Mouse (Mus musculus) hindbrain, embryonic 14.5 days (tissue): ENCODE data around the gene Med25. TPM values are rescaled to one million over a fixed set of nuclear protein-coding genes. Genes with fewer than 3 reads are reported as not detected.

Experiments
- ATAC-seq: fragments of 200-750 bp; cut with Nextera tagmentation; 2 replicates; pipeline ENCODE4 v1.8.0; 2017; ENCODE audit warnings: moderate number of reproducible peaks, mild to moderate bottlenecking, moderate TSS enrichment, moderate library complexity; ENCODE audit not compliant: low FRiP score
- DNase-seq: peaks from one replicate; pipeline ENCODE4 v3.0.0-alpha.2; 2015; ENCODE audit warnings: low spot score
- H3K27ac ChIP-seq: fragments of 300-500 bp; sonication (generic); 2 replicates; pipeline ENCODE4 v1.5.1; 2014; ENCODE audit warnings: mild to moderate bottlenecking, moderate library complexity
- H3K27me3 ChIP-seq: fragments of 300-500 bp; sonication (generic); 2 replicates; pipeline ENCODE4 v1.6.1; 2014; ENCODE audit warnings: mild to moderate bottlenecking, low read length, mixed read lengths; ENCODE audit not compliant: control insufficient read depth, insufficient read depth
- H3K36me3 ChIP-seq: fragments of 300-500 bp; sonication (generic); replicated peaks from 2 replicates; pipeline ENCODE4 v1.6.1; 2014; ENCODE audit not compliant: control insufficient read depth, insufficient read depth
- H3K4me1 ChIP-seq: fragments of 300-500 bp; sonication (generic); replicated peaks from 2 replicates; pipeline ENCODE4 v1.6.1; 2014; ENCODE audit warnings: antibody characterized with exemption, low read length, mixed read lengths; ENCODE audit not compliant: control insufficient read depth, insufficient read depth
- H3K4me2 ChIP-seq: fragments of 300-500 bp; sonication (generic); replicated peaks from 2 replicates; pipeline ENCODE4 v1.6.1; 2014; ENCODE audit warnings: mild to moderate bottlenecking, moderate library complexity
- H3K4me3 ChIP-seq: fragments of 300-500 bp; sonication (generic); replicated peaks from 2 replicates; pipeline ENCODE4 v1.5.1; 2014; ENCODE audit warnings: mild to moderate bottlenecking, low read length
- H3K9ac ChIP-seq: fragments of 300-500 bp; sonication (generic); 2 replicates; pipeline ENCODE4 v1.6.1; 2014
- H3K9me3 ChIP-seq: fragments of 300-500 bp; sonication (generic); 2 replicates; pipeline ENCODE4 v1.6.1; 2016; ENCODE audit warnings: low read length; ENCODE audit not compliant: control insufficient read depth
- WGBS: fragments of 180-500 bp; shearing (Covaris S2); extraction: QIAGEN DNeasy Blood & Tissue Kit; methylation state at CpG from one replicate; pipeline ENCODE4 v1.1.7; 2014; 5-methylcytosine and 5-hydroxymethylcytosine counted together
- polyA plus RNA-seq: library from polyadenylated mRNA; unstranded; fragments of >200 nt; fragmentation: Nextera tagmentation; extraction: Ambion mirVana; gene quantifications from 2 replicates; pipeline ENCODE4 v1.2.1, GENCODE M21; 2014

The Med25 gene
- polyA plus RNA-seq, 1 experiment from 2014 or later = 90.6 TPM

GRCm38 (mm10) chr7:44860576-44861428 lies 31.7 kb downstream of the Med25 start:
- 58% methylated on average over 22 of the region's 22 CpGs for WGBS

GRCm38 (mm10) chr7:44859896-44860295 lies 32.6 kb downstream of the Med25 start:
- no peak overlapping the region for H3K9ac ChIP-seq
- peaks cover 21% of the 10 kb centered on the region for H3K4me1 ChIP-seq

More at GRCm38 (mm10) chr7:44860576-44861428, 31.7 kb downstream of the Med25 start:
- 0 out of 2 replicates have a peak overlapping the region, but pooled peaks have one; percentile 4 for H3K27ac ChIP-seq
- no peak overlapping the region; the same call in 1 of the 2 replicates for H3K9ac ChIP-seq
- no peak overlapping the region for H3K4me3 ChIP-seq
- peaks cover 22% of the 10 kb centered on the region for H3K4me1 ChIP-seq
- DNase-seq (peak; percentile 76), ATAC-seq (0 out of 2 replicates have a peak, but pooled peaks have one; percentile 31)
- no peaks in the 10 kb centered on the region for H3K9me3 ChIP-seq
- no peaks in the 10 kb centered on the region for H3K27me3 ChIP-seq
- peaks cover 49% of the 10 kb centered on the region for H3K36me3 ChIP-seq
- 0 out of 2 replicates have a peak overlapping the region, but pooled peaks have one; percentile 15 for H3K4me2 ChIP-seq

DNA sequence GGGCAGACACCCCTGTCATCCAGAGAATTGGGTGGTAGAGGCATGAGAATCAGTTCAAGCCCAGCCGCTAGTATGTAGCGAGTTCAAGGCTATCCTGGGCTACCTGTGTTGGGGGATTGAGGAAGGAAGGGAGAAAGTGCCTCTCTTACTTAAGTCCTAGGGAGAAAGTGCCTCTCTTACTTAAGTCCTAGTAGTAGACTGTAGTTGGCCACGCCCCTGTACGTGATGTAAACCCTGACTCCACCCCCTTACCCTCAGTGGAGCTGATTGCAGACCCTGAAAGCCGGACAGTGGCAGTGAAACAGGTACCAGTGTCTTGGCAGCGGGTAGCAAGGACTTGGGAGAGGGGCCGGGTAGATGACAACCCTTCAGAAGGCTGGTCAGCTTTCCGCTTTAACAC lies 34.6 kb downstream of the Med25 start:
- H3K4me1 ChIP-seq = peaks cover 34% of the 10 kb centered on the region
- H3K9me3 ChIP-seq = no peaks in the 10 kb centered on the region
- WGBS = 30% methylated on average over 8 of the region's 8 CpGs
- peak overlapping the region; percentile 90; the same call in 1 of the 2 replicates for H3K27ac ChIP-seq
- H3K36me3 ChIP-seq = peaks cover 26% of the 10 kb centered on the region
- no peaks in the 10 kb centered on the region for H3K27me3 ChIP-seq
- DNase-seq (no peak), ATAC-seq (no peak)
- peak overlapping the region; percentile 95 for H3K4me2 ChIP-seq
- peak overlapping the region; percentile 70 for H3K4me3 ChIP-seq
- H3K9ac ChIP-seq = peak overlapping the region; percentile 82

More at GRCm38 (mm10) chr7:44859896-44860295, 32.6 kb downstream of the Med25 start:
- H3K27ac ChIP-seq = no peak overlapping the region
- 93% methylated on average over 11 of the region's 11 CpGs for whole genome bisulfite sequencing
- no peak overlapping the region for H3K4me3 ChIP-seq
- no peaks in the 10 kb centered on the region for H3K9me3 ChIP-seq
- ATAC-seq (no peak), DNase-seq (no peak)
- no peaks in the 10 kb centered on the region for H3K27me3 ChIP-seq
- H3K36me3 ChIP-seq = peaks cover 40% of the 10 kb centered on the region
- H3K4me2 ChIP-seq = no peak overlapping the region

DNA sequence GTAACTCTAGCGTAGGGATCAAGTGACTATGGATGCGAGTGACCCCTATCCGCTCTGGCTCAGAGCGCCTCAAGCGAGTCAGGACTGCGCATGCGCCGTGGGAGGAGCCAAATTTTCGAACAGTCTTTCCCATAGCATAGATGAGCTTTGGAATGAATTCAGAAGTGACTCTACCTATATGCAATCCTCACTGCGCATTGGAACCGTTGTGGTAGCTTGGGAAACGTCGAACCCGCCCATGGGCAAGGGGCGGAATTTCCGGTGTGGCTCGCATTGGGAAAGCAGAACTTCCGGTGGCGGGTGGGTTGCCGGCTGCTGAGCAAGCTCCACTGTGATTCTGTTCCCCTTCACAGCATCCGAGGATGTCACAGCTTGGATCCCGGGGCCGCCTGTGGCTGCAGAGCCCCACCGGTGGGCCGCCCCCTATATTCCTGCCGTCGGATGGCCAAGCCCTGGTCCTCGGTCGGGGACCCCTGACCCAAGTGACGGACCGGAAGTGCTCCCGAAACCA lies 35.4 kb downstream of the Med25 start, which contains the start of gene Pnkp:
Pnkp (plus strand) TSS at position 98 of the 511 bp plus-strand sequence.
- no peaks in the 10 kb centered on the region for H3K9me3 ChIP-seq
- WGBS = 1% methylated on average over 32 of the region's 32 CpGs

DNA sequence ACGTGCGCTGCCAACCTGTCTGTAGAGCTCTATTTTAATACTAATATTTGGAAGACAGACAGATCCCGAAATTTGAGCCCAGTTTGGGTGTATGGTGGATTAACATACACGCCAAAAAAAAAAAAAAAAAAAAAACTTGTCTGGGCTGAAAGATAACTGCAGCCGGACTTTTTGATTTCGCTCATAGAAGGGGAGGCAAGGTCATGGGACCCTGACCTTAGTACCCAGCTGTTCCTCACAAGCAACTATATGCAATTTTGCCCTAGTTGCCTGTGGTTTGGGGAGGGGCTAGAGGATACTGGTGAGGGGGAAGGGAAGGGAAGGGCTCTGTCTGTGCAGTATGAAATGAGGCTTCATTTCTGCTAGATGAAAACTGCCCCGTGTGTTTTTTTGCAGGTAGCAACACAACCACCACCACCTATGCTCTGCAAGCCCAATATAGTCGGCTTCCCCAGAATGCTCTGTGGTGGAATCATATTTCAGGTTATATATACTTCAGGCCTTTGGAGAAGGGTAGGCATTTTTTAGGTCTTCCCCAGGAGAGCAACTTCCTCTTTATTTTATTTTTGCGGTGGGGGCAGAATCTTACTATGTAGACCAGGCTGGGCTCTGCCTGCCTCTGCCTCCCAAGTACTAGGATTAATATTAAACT lies 36.1 kb downstream of the Med25 start:
- DNase-seq (no peak), ATAC-seq (no peak)
- peak overlapping the region; percentile 95 for H3K4me2 ChIP-seq
- H3K27ac ChIP-seq = peak overlapping the region; percentile 90
- no peaks in the 10 kb centered on the region for H3K27me3 ChIP-seq
- peaks cover 15% of the 10 kb centered on the region for H3K36me3 ChIP-seq
- WGBS = 72% methylated on average over 9 of the region's 9 CpGs
- peaks cover 34% of the 10 kb centered on the region for H3K4me1 ChIP-seq
- H3K9me3 ChIP-seq = no peaks in the 10 kb centered on the region
- peak overlapping the region; percentile 82 for H3K9ac ChIP-seq
- peak overlapping the region; percentile 70 for H3K4me3 ChIP-seq

More for the DNA sequence above, 35.4 kb downstream of the Med25 start, which contains the start of gene Pnkp:
- Histone ChIP-seq H3K4me3 (peak within 1 kb of the TSS; percentile 70), H3K4me1 (peaks cover 34% of the 10 kb centered on the region), H3K27me3 (no peaks in the 10 kb centered on the region), H3K27ac (peak within 1 kb of the TSS; percentile 90), H3K9ac (peak within 1 kb of the TSS; percentile 82), H3K36me3 (peaks cover 22% of the 10 kb centered on the region), H3K4me2 (peak within 1 kb of the TSS; percentile 95)
- peak; percentile 44 for ATAC-seq
- peak; percentile 90 for DNase-seq

DNA sequence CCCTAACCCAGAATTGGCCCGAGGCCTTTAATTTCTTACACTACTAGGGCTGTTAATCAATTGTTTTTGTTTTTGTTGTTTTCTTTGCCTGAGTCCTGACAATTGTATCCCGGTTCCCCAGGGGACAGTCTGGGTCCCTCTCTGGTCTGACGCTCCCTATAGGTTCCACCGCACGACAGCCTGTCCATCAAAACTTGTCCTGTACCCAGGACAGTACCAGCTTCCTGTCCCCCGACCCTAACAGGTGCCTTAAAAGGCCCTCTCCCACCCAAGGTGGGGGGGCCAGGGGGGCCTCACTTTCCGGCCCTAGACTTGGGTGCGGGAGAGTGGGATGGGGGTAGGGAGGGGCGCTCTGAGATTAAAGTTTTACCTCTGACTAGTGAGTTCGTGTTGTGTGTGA lies 37.5 kb downstream of the Med25 start:
- WGBS = 38% methylated on average over 10 of the region's 10 CpGs
- Histone ChIP-seq H3K9ac (peak overlapping the region; percentile 63), H3K4me1 (peaks cover 43% of the 10 kb centered on the region), H3K27me3 (no peaks in the 10 kb centered on the region), H3K4me2 (peak overlapping the region; percentile 69), H3K9me3 (no peaks in the 10 kb centered on the region), H3K36me3 (peaks cover 11% of the 10 kb centered on the region; the same call in 1 of the 2 replicates), H3K27ac (peak overlapping the region; percentile 90), H3K4me3 (peak overlapping the region; percentile 38)
- DNase-seq = no peak
- no peak; the same call in 1 of the 2 replicates for ATAC-seq

DNA sequence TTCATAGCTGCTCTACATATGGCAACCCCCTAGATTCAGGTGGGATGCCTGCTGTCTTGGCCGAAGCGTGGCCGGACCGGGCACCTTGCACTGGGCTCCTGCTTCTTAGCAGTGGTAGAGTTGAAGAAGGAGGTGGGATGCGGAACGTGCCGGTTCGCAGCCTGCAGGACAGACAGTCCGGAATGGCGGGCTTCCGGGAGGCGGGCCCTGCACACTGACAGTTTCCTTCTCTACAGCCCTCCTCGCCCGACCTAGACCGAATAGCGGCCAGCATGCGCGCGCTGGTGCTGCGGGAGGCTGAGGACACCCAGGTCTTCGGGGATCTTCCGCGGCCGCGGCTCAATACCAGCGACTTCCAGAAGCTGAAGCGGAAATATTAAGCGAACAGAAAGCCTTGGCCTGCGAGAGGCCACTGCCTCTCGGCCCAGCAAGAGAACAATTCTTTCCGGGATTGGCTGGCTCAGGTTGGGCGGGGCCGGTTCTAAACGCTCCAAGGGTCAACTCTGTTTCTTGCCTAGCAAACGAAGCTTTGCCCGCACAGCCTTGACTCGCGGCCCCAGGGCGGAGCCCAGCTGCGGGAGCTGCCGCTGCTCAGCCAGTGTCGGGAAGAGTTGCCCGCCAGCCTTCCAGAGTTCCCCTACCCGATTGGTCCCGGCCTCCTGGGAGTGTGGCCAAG lies 38.0 kb downstream of the Med25 start:
- ATAC-seq = peak; percentile 12; the same call in 1 of the 2 replicates
- Histone ChIP-seq H3K27me3 (no peaks in the 10 kb centered on the region), H3K27ac (peak overlapping the region; percentile 90), H3K4me1 (peaks cover 43% of the 10 kb centered on the region), H3K9me3 (no peaks in the 10 kb centered on the region), H3K4me2 (peak overlapping the region; percentile 69), H3K4me3 (peak overlapping the region; percentile 38), H3K36me3 (peaks cover 11% of the 10 kb centered on the region; the same call in 1 of the 2 replicates), H3K9ac (peak overlapping the region; percentile 63)
- peak; percentile 67 for DNase-seq
- 2% methylated on average over 45 of the region's 45 CpGs for WGBS

DNA sequence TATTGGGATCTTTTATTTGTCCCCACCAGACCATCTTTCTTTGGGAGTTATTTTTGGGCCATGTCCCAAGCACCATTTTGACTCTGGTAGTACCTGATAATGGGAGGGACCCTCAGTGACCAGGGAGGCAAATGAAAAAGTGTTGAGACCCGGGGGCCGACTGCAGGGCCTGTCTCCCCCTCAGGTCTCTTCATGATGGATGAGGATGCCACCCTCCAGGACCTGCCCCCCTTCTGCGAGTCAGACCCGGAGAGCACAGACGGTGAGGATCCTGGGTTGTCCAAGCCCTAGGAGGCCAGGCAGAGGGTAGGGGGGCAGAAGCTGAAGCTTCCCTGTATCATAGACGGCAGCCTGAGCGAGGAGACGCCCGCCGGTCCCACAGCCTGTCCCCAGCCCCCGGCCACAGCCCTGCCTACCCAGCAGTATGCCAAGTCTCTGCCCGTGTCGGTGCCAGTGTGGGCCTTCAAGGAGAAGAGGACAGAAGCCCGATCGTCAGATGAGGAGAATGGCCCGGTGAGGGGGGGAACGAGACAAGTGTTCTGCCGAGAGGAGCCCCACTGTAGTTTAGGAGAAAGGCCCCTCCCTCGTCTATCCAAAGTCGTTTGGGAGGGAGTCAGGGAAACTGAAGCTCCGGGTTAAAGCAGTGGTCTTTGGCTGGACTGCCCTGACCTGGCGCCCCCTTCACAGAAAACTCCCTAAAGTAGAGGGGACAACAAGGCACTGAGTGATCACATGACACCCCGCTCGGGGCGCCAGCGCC lies 38.7 kb downstream of the Med25 start:
- peak overlapping the region; percentile 63 for H3K9ac ChIP-seq
- DNase-seq (no peak), ATAC-seq (no peak)
- H3K4me1 ChIP-seq = peaks cover 43% of the 10 kb centered on the region
- peak overlapping the region; percentile 69 for H3K4me2 ChIP-seq
- peak overlapping the region; percentile 38 for H3K4me3 ChIP-seq
- H3K9me3 ChIP-seq = no peaks in the 10 kb centered on the region
- H3K36me3 ChIP-seq = peaks cover 11% of the 10 kb centered on the region; the same call in 1 of the 2 replicates
- 32% methylated on average over 26 of the region's 26 CpGs for whole genome bisulfite sequencing
- H3K27me3 ChIP-seq = no peaks in the 10 kb centered on the region
- H3K27ac ChIP-seq = peak overlapping the region; percentile 90
